Mouse (Mus musculus): ENCODE results near the gene Inha.

DNA sequence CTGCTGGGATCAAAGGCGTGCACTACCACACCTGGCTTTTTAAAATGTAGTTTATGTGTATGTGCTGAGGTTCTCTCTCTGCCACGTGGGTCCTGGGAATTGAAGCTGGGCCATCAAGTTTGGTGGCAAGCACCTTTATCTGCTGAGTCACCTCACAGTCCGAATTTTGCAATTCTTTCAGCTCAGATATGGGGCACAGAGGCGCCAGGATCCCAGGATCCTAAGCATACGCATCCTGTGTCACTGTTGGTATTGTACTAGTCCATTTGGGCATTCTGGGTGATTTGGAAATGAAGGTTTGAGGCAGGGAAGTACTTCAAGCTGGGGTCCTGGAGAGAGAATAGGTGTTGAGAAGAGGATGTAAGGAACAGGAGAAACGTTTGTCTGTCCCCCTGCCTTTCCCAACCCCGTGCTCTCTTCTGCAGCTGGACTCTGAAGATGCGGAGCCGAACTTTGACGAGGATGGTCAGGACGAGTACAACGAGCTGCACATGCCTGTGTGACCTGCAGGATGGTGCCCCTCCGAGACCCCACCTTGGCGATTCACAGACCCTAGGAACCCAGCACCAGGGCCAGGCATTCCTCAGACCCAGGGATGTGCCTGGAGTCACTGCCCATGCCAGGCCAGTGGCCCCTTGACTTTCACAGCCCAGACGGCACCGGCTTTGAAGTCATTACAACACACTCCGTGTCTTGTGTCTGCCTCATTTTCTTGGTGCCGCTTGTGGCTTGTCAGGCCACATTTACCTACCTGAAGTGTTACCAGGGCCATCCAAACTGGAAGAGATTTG, 51.7 kb downstream of the Inha start:
- TF ChIP-seq CTCF (IDR thresholded peaks at IDR 0.05), result no peak
- TF ChIP-seq EP300 (IDR thresholded peaks at IDR 0.05), result no peak
